Mouse (Mus musculus): Measurements from ENCODE around the gene Cbarp. TPM values are rescaled to one million over a fixed set of nuclear protein-coding genes. Genes with fewer than 3 reads are reported as not detected.

The Cbarp gene
- total and polyA plus RNA-seq, 2 experiments from 2014 or later = 106 to 270 TPM

GRCm38 (mm10) chr10:80103032-80103431 is 37.6 kb downstream of the Cbarp start:
- peak; percentile 1; the same call in 1 of the 2 replicates for ATAC-seq
- Histone ChIP-seq H3K4me3 (ENCODE audit: low read length) (no peak overlapping the region), H3K27me3 (ENCODE audit: insufficient read depth, low read length) (no peaks in the 10 kb centered on the region), H3K9ac (replicated peaks; ENCODE audit: low read length) (no peak overlapping the region), H3K4me1 (ENCODE audit: insufficient read depth, low read length) (peaks cover 6% of the 10 kb centered on the region), H3K9me3 (ENCODE audit: low read length) (no peaks in the 10 kb centered on the region), H3K36me3 (ENCODE audit: insufficient read depth, low read length) (no peaks in the 10 kb centered on the region), H3K4me2 (ENCODE audit: low read depth, low read length) (peak overlapping the region; percentile 100), H3K27ac (peak overlapping the region; percentile 69)
- DNase-seq (ENCODE audit: low spot score) = no peak
- TF ChIP-seq CTCF (IDR thresholded peaks at IDR 0.05; ENCODE audit: low read depth) = no peak
- 77% methylated on average over 2 of the region's 2 CpGs for WGBS

- DNase-seq (ENCODE audit: low spot score) = peak; percentile 91
- WGBS = under 1% methylated on average over 56 of the region's 59 CpGs
- no peak for TF ChIP-seq CTCF (IDR thresholded peaks at IDR 0.05; ENCODE audit: low read depth)
These were observed 38.3 kb downstream of the Cbarp start for GRCm38 (mm10) chr10:80102216-80102915.

GRCm38 (mm10) chr10:80100982-80101381 is 39.7 kb downstream of the Cbarp start:
- no peak for DNase-seq (ENCODE audit: low spot score)
- H3K4me2 ChIP-seq (ENCODE audit: low read depth, low read length) = peak overlapping the region; percentile 100
- 68% methylated on average over 11 of the region's 11 CpGs for WGBS

More at GRCm38 (mm10) chr10:80102216-80102915, 38.3 kb downstream of the Cbarp start:
- Histone ChIP-seq H3K9me3 (ENCODE audit: low read length) (no peaks in the 10 kb centered on the region), H3K27me3 (ENCODE audit: insufficient read depth, low read length) (no peaks in the 10 kb centered on the region), H3K4me3 (ENCODE audit: low read length) (peak overlapping the region; percentile 89), H3K9ac (replicated peaks; ENCODE audit: low read length) (peak overlapping the region; percentile 91), H3K36me3 (ENCODE audit: insufficient read depth, low read length) (no peaks in the 10 kb centered on the region), H3K4me1 (ENCODE audit: insufficient read depth, low read length) (peaks cover 6% of the 10 kb centered on the region), H3K4me2 (ENCODE audit: low read depth, low read length) (peak overlapping the region; percentile 100), H3K27ac (peak overlapping the region; percentile 69)
- ATAC-seq = peak; percentile 91

GRCm38 (mm10) chr10:80098630-80099029 is 42.0 kb downstream of the Cbarp start:
- no peaks in the 10 kb centered on the region for H3K36me3 ChIP-seq (ENCODE audit: insufficient read depth, low read length)
- no peak overlapping the region for H3K4me2 ChIP-seq (ENCODE audit: low read depth, low read length)
- no peak for DNase-seq (ENCODE audit: low spot score)
- no peak for TF ChIP-seq CTCF (IDR thresholded peaks at IDR 0.05; ENCODE audit: low read depth)
- no peak overlapping the region for H3K4me3 ChIP-seq (ENCODE audit: low read length)
- H3K4me1 ChIP-seq (ENCODE audit: insufficient read depth, low read length) = peaks cover 6% of the 10 kb centered on the region
- no peaks in the 10 kb centered on the region for H3K9me3 ChIP-seq (ENCODE audit: low read length)
- H3K9ac ChIP-seq (replicated peaks; ENCODE audit: low read length) = no peak overlapping the region
- no peak for ATAC-seq
- WGBS = 89% methylated on average over 5 of the region's 5 CpGs
- no peaks in the 10 kb centered on the region for H3K27me3 ChIP-seq (ENCODE audit: insufficient read depth, low read length)
- no peak overlapping the region for H3K27ac ChIP-seq

More at GRCm38 (mm10) chr10:80100982-80101381, 39.7 kb downstream of the Cbarp start:
- H3K9ac ChIP-seq (replicated peaks; ENCODE audit: low read length) = no peak overlapping the region
- H3K9me3 ChIP-seq (ENCODE audit: low read length) = no peaks in the 10 kb centered on the region
- no peak for ATAC-seq
- H3K36me3 ChIP-seq (ENCODE audit: insufficient read depth, low read length) = no peaks in the 10 kb centered on the region
- no peak overlapping the region for H3K27ac ChIP-seq
- no peak for TF ChIP-seq CTCF (IDR thresholded peaks at IDR 0.05; ENCODE audit: low read depth)
- peaks cover 6% of the 10 kb centered on the region for H3K4me1 ChIP-seq (ENCODE audit: insufficient read depth, low read length)
- no peak overlapping the region for H3K4me3 ChIP-seq (ENCODE audit: low read length)
- no peaks in the 10 kb centered on the region for H3K27me3 ChIP-seq (ENCODE audit: insufficient read depth, low read length)

- TF ChIP-seq CTCF (IDR thresholded peaks at IDR 0.05; ENCODE audit: low read depth) = no peak
- no peak overlapping the region for H3K9ac ChIP-seq (replicated peaks; ENCODE audit: low read length)
- no peak overlapping the region for H3K4me3 ChIP-seq (ENCODE audit: low read length)
These were observed 43.4 kb downstream of the Cbarp start for GRCm38 (mm10) chr10:80097275-80097674.

GRCm38 (mm10) chr10:80095547-80095946 is 45.1 kb downstream of the Cbarp start:
- Histone ChIP-seq H3K9ac (replicated peaks; ENCODE audit: low read length) (no peak overlapping the region), H3K4me2 (ENCODE audit: low read depth, low read length) (no peak overlapping the region), H3K4me3 (ENCODE audit: low read length) (no peak overlapping the region), H3K9me3 (ENCODE audit: low read length) (no peaks in the 10 kb centered on the region), H3K36me3 (ENCODE audit: insufficient read depth, low read length) (no peaks in the 10 kb centered on the region), H3K27me3 (ENCODE audit: insufficient read depth, low read length) (no peaks in the 10 kb centered on the region), H3K4me1 (ENCODE audit: insufficient read depth, low read length) (no peaks in the 10 kb centered on the region), H3K27ac (no peak overlapping the region)
- DNase-seq (ENCODE audit: low spot score) (no peak), ATAC-seq (no peak)
- TF ChIP-seq CTCF (IDR thresholded peaks at IDR 0.05; ENCODE audit: low read depth) = no peak
- WGBS = 84% methylated on average over 5 of the region's 5 CpGs

More at GRCm38 (mm10) chr10:80097275-80097674, 43.4 kb downstream of the Cbarp start:
- Histone ChIP-seq H3K9me3 (ENCODE audit: low read length) (no peaks in the 10 kb centered on the region), H3K36me3 (ENCODE audit: insufficient read depth, low read length) (no peaks in the 10 kb centered on the region), H3K4me1 (ENCODE audit: insufficient read depth, low read length) (peaks cover 6% of the 10 kb centered on the region), H3K27me3 (ENCODE audit: insufficient read depth, low read length) (no peaks in the 10 kb centered on the region), H3K27ac (no peak overlapping the region), H3K4me2 (ENCODE audit: low read depth, low read length) (no peak overlapping the region)
- no peak for DNase-seq (ENCODE audit: low spot score)
- no peak for ATAC-seq
- 17% methylated on average over 7 of the region's 7 CpGs for WGBS

- H3K27ac ChIP-seq = no peak overlapping the region
- no peaks in the 10 kb centered on the region for H3K27me3 ChIP-seq (ENCODE audit: insufficient read depth, low read length)
- H3K4me2 ChIP-seq (ENCODE audit: low read depth, low read length) = no peak overlapping the region
- no peaks in the 10 kb centered on the region for H3K4me1 ChIP-seq (ENCODE audit: insufficient read depth, low read length)
- no peak overlapping the region for H3K4me3 ChIP-seq (ENCODE audit: low read length)
- H3K36me3 ChIP-seq (ENCODE audit: insufficient read depth, low read length) = no peaks in the 10 kb centered on the region
- H3K9me3 ChIP-seq (ENCODE audit: low read length) = no peaks in the 10 kb centered on the region
- no peak for DNase-seq (ENCODE audit: low spot score)
- 81% methylated on average over 3 of the region's 3 CpGs for WGBS
- no peak overlapping the region for H3K9ac ChIP-seq (replicated peaks; ENCODE audit: low read length)
- no peak for TF ChIP-seq CTCF (IDR thresholded peaks at IDR 0.05; ENCODE audit: low read depth)
- ATAC-seq = no peak
These were observed 46.0 kb downstream of the Cbarp start for GRCm38 (mm10) chr10:80094684-80095083.

Data from hindbrain, postnatal 0 days (tissue).